ENCODE assay signal across 37 mouse cellular contexts in the genomic region with DNA sequence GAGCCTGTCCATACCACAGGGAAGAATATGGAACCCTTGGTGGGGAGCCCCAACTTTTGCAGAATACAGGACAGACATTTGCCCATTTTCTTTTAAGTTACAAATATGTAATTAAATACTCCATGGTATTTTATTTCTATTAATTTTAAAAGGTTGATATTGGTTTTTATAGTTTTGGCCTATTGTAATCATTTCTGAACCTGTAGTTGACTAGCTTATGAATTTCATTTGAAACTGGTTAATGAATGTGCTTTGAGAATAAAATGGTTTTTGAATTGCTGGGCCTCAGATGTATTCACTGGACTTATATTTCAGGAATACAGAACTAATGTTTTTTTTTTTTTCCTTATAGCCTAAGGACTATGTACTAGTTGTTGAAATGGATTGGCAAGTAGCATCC. TPM values are rescaled to one million over a fixed set of nuclear protein-coding genes. Genes with fewer than 3 reads are reported as not detected.
"Had no signal": no experiment of that assay in that cellular context is flagged by ENCODE, and none has a peak within 500 bp of the region (broad histone marks: within the 10 kb centered on the region; RNA-seq: fewer than 3 reads in every experiment).

A gene (plus strand): TSS at position 301 of the 400 bp plus-strand sequence.

- H3K4me1 ChIP-seq: limb, embryonic 10.5 days; limb, embryonic 12.5 days; limb, embryonic 13.5 days; limb, embryonic 15.5 days; liver, embryonic 12.5 days; liver, embryonic 13.5 days; liver, embryonic 15.5 days; lung, embryonic 15.5 days; midbrain, embryonic 10.5 days; midbrain, embryonic 12.5 days; midbrain, embryonic 13.5 days; midbrain, embryonic 15.5 days had no signal

- H3K9ac ChIP-seq: limb, embryonic 12.5 days; limb, embryonic 13.5 days; limb, embryonic 15.5 days; liver, embryonic 12.5 days; liver, embryonic 13.5 days; liver, embryonic 14.5 days; liver, embryonic 15.5 days; liver, postnatal 0 days; lung, embryonic 14.5 days; lung, embryonic 15.5 days; midbrain, embryonic 12.5 days; midbrain, embryonic 13.5 days; midbrain, embryonic 15.5 days had no signal

- H3K27ac ChIP-seq: left cerebral cortex, adult 2 months; limb, embryonic 10.5 days; limb, embryonic 12.5 days; limb, embryonic 13.5 days; limb, embryonic 15.5 days; liver, embryonic 12.5 days; liver, embryonic 13.5 days; liver, embryonic 14.5 days; liver, embryonic 15.5 days; lung, embryonic 15.5 days; macrophage; midbrain, embryonic 10.5 days; midbrain, embryonic 12.5 days; midbrain, embryonic 13.5 days; midbrain, embryonic 15.5 days had no signal

- H3K27me3 ChIP-seq: limb, embryonic 12.5 days; limb, embryonic 13.5 days; limb, embryonic 15.5 days; liver, embryonic 12.5 days; liver, embryonic 13.5 days; liver, embryonic 15.5 days; lung, embryonic 15.5 days; megakaryocyte, embryonic 14.5 days; midbrain, embryonic 12.5 days; midbrain, embryonic 13.5 days; midbrain, embryonic 15.5 days had no signal

- DNase-seq: left cerebral cortex, postnatal 4 days; liver; liver, embryonic 13.5 days; liver, postnatal 0 days; lung, adult 18-20 months; lung, adult 2 months; lung, embryonic 14.5 days; lung, postnatal 10 days; lung, postnatal 14 days; lung, postnatal 36 days; lung, postnatal 4 days; midbrain, embryonic 14.5 days had no signal

- H3K4me3 ChIP-seq: left cerebral cortex, adult 2 months; limb, embryonic 10.5 days; limb, embryonic 12.5 days; limb, embryonic 13.5 days; limb, embryonic 15.5 days; liver, embryonic 12.5 days; liver, embryonic 13.5 days; liver, embryonic 15.5 days; lung, embryonic 15.5 days; megakaryocyte, embryonic 14.5 days; midbrain, embryonic 10.5 days; midbrain, embryonic 12.5 days; midbrain, embryonic 13.5 days; midbrain, embryonic 15.5 days; myocyte had no signal

- H3K9me3 ChIP-seq: limb, embryonic 10.5 days; limb, embryonic 12.5 days; limb, embryonic 13.5 days; limb, embryonic 15.5 days; liver, embryonic 12.5 days; liver, embryonic 13.5 days; liver, embryonic 15.5 days; lung, embryonic 15.5 days; megakaryocyte, embryonic 14.5 days; midbrain, embryonic 10.5 days; midbrain, embryonic 12.5 days; midbrain, embryonic 13.5 days; midbrain, embryonic 15.5 days had no signal

RNA-seq across cellular contexts. Expression of the gene that starts here (rescaled TPM):
- total RNA-seq: megakaryocyte progenitor cell, adult 5-6 weeks; megakaryocyte, adult 5-6 weeks; megakaryocyte-erythroid progenitor cell, adult 5-6 weeks; monocyte, adult 5-6 weeks had no signal
- polyA plus RNA-seq: liver, adult 2 months; liver, embryonic 11.5 days; liver, embryonic 12.5 days; liver, embryonic 13.5 days; liver, embryonic 14.5 days; liver, embryonic 15.5 days; liver, embryonic 16.5 days; liver, postnatal 0 days; lung, adult 2 months; lung, embryonic 14.5 days; lung, embryonic 15.5 days; lung, postnatal 0 days; midbrain, embryonic 11.5 days; midbrain, embryonic 12.5 days had no signal
